Mouse (Mus musculus) myocyte (in vitro differentiated cells): Measurements from ENCODE around the gene Nr2c2. TPM values are rescaled to one million over a fixed set of nuclear protein-coding genes. Genes with fewer than 3 reads are reported as not detected.
A peak's percentile ranks its signal among the peaks of the same experiment; 100 is the strongest.

Experiments
- H3K27me3 ChIP-seq: one replicate; pipeline ENCODE4 v1.6.1; 2011; ENCODE audit not compliant: control insufficient read depth, insufficient read depth, insufficient read length
- H3K36me3 ChIP-seq: one replicate; pipeline ENCODE4 v1.6.1; 2011; ENCODE audit not compliant: control insufficient read depth, insufficient read depth
- H3K4me2 ChIP-seq: one replicate; pipeline ENCODE4 v1.6.1; 2011; ENCODE audit warnings: low read depth, control low read depth
- H3K4me3 ChIP-seq: one replicate; pipeline ENCODE4 v1.5.1; 2011; ENCODE audit warnings: mild to moderate bottlenecking, control low read depth, moderate library complexity
- H3K79me2 ChIP-seq: one replicate; pipeline ENCODE4 v1.6.1; 2011; ENCODE audit not compliant: control insufficient read depth, insufficient read depth
- H3ac ChIP-seq: one replicate; pipeline ENCODE4 v1.6.1; 2011; ENCODE audit not compliant: control insufficient read depth, insufficient read length
- CEBPB ChIP-seq: IDR thresholded peaks from 2 replicates; pipeline ENCODE4 v1.6.1; 2011; ENCODE audit warnings: mild to moderate bottlenecking, moderate library complexity; ENCODE audit not compliant: poor library complexity, insufficient read depth, severe bottlenecking
- E2F4 ChIP-seq: IDR thresholded peaks from one replicate; pipeline ENCODE4 v1.6.1; 2011; ENCODE audit warnings: mild to moderate bottlenecking, control low read depth, moderate library complexity; ENCODE audit not compliant: insufficient read depth
- MAX ChIP-seq: IDR thresholded peaks from one replicate; pipeline ENCODE4 v1.6.1; 2011; ENCODE audit warnings: low read depth, mild to moderate bottlenecking, control low read depth
- MYOD1 ChIP-seq, 3 experiments: IDR thresholded peaks; one replicate each; pipeline ENCODE4 v1.6.1; 2011; ENCODE audit warnings: control low read depth in 2 of 3, low read depth in 2 of 3, mild to moderate bottlenecking in 2 of 3, moderate library complexity in 1 of 3; ENCODE audit not compliant: insufficient read length in 2 of 3, control insufficient read depth in 1 of 3
- MYOG ChIP-seq, 3 experiments: IDR thresholded peaks; one replicate each; pipeline ENCODE4 v1.6.1; 2011; ENCODE audit warnings: control low read depth in 2 of 3, low read depth in 2 of 3, mild to moderate bottlenecking in 2 of 3; ENCODE audit not compliant: insufficient read length in 2 of 3, control insufficient read depth in 1 of 3, insufficient read depth in 1 of 3
- POLR2A ChIP-seq: IDR thresholded peaks from one replicate; pipeline ENCODE4 v1.6.1; 2011; ENCODE audit warnings: low read depth, mild to moderate bottlenecking, control low read depth, moderate library complexity; ENCODE audit not compliant: insufficient read length
- POLR2AphosphoS2 ChIP-seq: IDR thresholded peaks from one replicate; pipeline ENCODE4 v1.6.1; 2011; ENCODE audit warnings: low read depth, control low read depth; ENCODE audit not compliant: insufficient read length
- REST ChIP-seq: IDR thresholded peaks from one replicate; pipeline ENCODE4 v1.6.1; 2011; ENCODE audit warnings: mild to moderate bottlenecking, control low read depth, moderate library complexity; ENCODE audit not compliant: insufficient read depth, insufficient read length
- SRF ChIP-seq: IDR thresholded peaks from one replicate; pipeline ENCODE4 v1.6.1; 2011; ENCODE audit warnings: low read depth; ENCODE audit not compliant: control insufficient read depth, insufficient read length
- TCF12 ChIP-seq: IDR thresholded peaks from one replicate; pipeline ENCODE4 v1.6.1; 2011; ENCODE audit warnings: mild to moderate bottlenecking, control low read depth; ENCODE audit not compliant: poor library complexity, insufficient read depth, severe bottlenecking
- TCF3 ChIP-seq: IDR thresholded peaks from one replicate; pipeline ENCODE4 v1.6.1; 2011; ENCODE audit warnings: low read depth, control low read depth; ENCODE audit not compliant: insufficient read length
- USF1 ChIP-seq: IDR thresholded peaks from one replicate; pipeline ENCODE4 v1.6.1; 2011; ENCODE audit warnings: low read depth, mild to moderate bottlenecking, control low read depth, moderate library complexity
- polyA plus RNA-seq: library from polyadenylated mRNA; unstranded; fragments of >200 nt; fragmentation: generic; extraction: Trizol; gene quantifications from one replicate; pipeline ENCODE4 v1.2.1, GENCODE M21; 2012; ENCODE audit warnings: missing spikeins

The Nr2c2 gene
- polyA plus RNA-seq, 1 experiment: 5.8 TPM

- Histone ChIP-seq H3K36me3 (no peaks in the 10 kb centered on the region), H3ac (no peak overlapping the region), H3K27me3 (peaks cover 68% of the 10 kb centered on the region), H3K4me2 (no peak overlapping the region), H3K79me2 (no peaks in the 10 kb centered on the region), H3K4me3 (no peak overlapping the region)
- TF ChIP-seq POLR2A: no peak
- no peak for TF ChIP-seq USF1
- TF ChIP-seq POLR2AphosphoS2: no peak
- TF ChIP-seq TCF3: no peak
- no peak for TF ChIP-seq MAX
- no peak for TF ChIP-seq SRF
- no peak for TF ChIP-seq TCF12
- no peak for TF ChIP-seq E2F4
- TF ChIP-seq MYOD1 (IDR thresholded peaks at IDR 0.05; ENCODE audit: control insufficient read depth in 1 of 3, insufficient read length in 2 of 3, low read depth in 2 of 3): no peak
- no peak for TF ChIP-seq CEBPB
- no peak for TF ChIP-seq REST
- TF ChIP-seq MYOG (IDR thresholded peaks at IDR 0.05; ENCODE audit: control insufficient read depth in 1 of 3, insufficient read depth in 1 of 3, insufficient read length in 2 of 3, low read depth in 2 of 3): no peak
These were observed 27.7 kb upstream of the Nr2c2 start for GRCm38 (mm10) chr6:92063452-92063851.

DNA sequence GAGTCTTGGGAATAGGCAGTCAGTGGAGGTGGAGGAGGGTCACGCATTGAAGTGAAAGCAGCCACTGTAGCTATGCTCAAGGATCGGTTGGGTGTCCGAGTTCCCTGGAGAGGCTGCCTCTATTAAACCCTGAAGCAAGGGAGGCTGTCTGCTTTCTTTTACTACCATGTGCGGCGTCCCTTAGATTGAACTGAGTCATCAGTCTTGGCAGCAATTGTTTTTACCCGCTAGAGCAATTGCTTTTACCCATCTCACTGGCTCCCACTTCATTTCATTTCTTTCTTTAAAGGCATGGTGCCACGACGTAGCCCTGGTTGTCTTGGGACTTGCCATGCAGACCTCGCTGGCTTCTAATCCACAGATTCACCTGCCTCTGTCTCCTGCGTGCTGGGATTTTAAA, 27.1 kb upstream of the Nr2c2 start:
- no peak overlapping the region for H3K4me3 ChIP-seq
- H3K27me3 ChIP-seq: peaks cover 72% of the 10 kb centered on the region
- no peak overlapping the region for H3ac ChIP-seq
- H3K4me2 ChIP-seq: no peak overlapping the region
- no peaks in the 10 kb centered on the region for H3K79me2 ChIP-seq
- no peaks in the 10 kb centered on the region for H3K36me3 ChIP-seq
- no peak for TF ChIP-seq MAX
- TF ChIP-seq CEBPB: no peak

DNA sequence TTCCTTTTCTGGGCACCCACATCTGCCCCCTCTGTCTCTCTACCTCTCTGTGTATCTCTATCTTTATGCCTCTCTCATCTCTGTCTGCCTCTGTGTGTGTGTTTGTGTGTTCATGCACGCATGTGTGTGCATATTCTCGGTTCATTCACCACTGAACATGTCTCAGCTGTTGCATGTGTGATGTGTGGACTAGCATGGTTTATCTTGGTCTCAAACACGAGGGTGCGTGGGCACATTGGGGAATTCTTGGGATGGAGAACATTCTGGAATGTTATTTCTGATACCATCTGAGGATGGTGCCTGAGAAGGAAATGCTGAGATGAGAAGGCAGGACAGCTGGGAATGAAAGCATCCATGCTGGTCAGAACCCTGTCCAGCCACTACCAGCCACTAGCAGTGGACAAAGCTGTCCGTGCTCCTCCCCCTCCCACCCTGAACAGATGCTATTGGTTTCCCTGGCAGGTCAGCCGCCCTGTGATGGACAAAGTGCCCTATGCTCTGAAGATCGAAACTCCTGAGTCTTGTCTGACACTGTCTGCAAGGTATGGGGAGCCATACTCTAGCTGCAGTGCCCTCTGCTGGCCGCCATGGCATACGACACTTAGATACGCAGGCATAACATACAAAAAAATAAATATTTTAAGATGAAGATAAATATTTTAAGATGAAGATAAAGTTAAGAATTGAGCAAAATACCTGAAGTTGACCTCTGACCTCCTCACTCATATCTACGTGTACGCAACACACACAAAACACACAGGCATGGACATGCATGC, 25.3 kb upstream of the Nr2c2 start:
- peaks cover 78% of the 10 kb centered on the region for H3K27me3 ChIP-seq
- no peak overlapping the region for H3K4me3 ChIP-seq
- H3K4me2 ChIP-seq: no peak overlapping the region
- no peak overlapping the region for H3ac ChIP-seq
- no peaks in the 10 kb centered on the region for H3K79me2 ChIP-seq
- TF ChIP-seq CEBPB: no peak
- TF ChIP-seq MYOD1 (IDR thresholded peaks at IDR 0.05; ENCODE audit: control insufficient read depth in 1 of 3, insufficient read length in 2 of 3, low read depth in 2 of 3): peak in 1 of 3 experiments; percentile 24
- H3K36me3 ChIP-seq: no peaks in the 10 kb centered on the region

DNA sequence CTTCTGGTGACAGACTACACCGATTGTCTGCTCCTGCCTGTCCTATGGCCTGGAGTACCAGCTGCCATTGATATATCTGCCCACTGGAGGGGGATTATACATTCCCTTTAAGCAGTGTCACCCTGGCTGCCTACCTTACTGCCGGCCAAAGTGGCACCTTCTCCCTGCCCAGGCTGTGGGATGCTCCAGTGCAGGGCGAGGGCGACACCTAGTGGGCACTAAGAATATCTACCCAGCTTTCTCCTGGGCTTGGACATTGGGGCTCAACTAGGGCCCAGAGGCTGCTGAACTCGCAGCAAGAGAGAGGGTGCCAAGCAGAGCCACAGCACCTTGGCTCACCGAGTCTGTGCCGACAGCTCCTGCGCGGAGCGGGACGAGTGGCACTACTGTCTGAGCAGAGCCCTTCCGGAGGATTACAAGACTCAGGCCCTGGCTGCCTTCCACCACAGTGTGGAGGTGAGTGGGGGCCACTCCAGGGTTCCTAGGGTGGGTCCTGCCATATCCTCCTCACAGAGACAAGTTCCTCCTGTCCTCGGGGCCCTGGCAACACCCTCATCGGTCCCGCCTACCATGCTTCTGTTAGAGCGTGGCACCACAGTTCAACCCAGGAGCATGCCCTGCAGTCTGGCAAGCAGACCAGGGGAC, 23.9 kb upstream of the Nr2c2 start:
- Histone ChIP-seq H3K4me2 (no peak overlapping the region), H3K4me3 (no peak overlapping the region), H3K27me3 (peaks cover 76% of the 10 kb centered on the region), H3ac (no peak overlapping the region), H3K79me2 (no peaks in the 10 kb centered on the region), H3K36me3 (no peaks in the 10 kb centered on the region)
- TF ChIP-seq SRF (no peak), MAX (no peak), E2F4 (no peak), TCF12 (no peak), MYOG (IDR thresholded peaks at IDR 0.05; ENCODE audit: control insufficient read depth in 1 of 3, insufficient read depth in 1 of 3, insufficient read length in 2 of 3, low read depth in 2 of 3) (no peak), POLR2AphosphoS2 (no peak), CEBPB (no peak), USF1 (no peak), TCF3 (no peak), MYOD1 (IDR thresholded peaks at IDR 0.05; ENCODE audit: control insufficient read depth in 1 of 3, insufficient read length in 2 of 3, low read depth in 2 of 3) (no peak), REST (no peak), POLR2A (no peak)

GRCm38 (mm10) chr6:92071121-92071839, 19.9 kb upstream of the Nr2c2 start:
- Histone ChIP-seq H3K27me3 (peaks cover 69% of the 10 kb centered on the region), H3K79me2 (no peaks in the 10 kb centered on the region), H3K4me3 (no peak overlapping the region), H3ac (no peak overlapping the region), H3K36me3 (no peaks in the 10 kb centered on the region), H3K4me2 (no peak overlapping the region)
- no peak for TF ChIP-seq REST
- no peak for TF ChIP-seq E2F4
